Mouse (Mus musculus) liver, embryonic 16.5 days (tissue): ENCODE measurements around the gene Cox7a2l. TPM values are rescaled to one million over a fixed set of nuclear protein-coding genes. Genes with fewer than 3 reads are reported as not detected.

Experiments used
- ATAC-seq: fragments of 200-750 bp; cut with Nextera tagmentation; 2 replicates; pipeline ENCODE4 v1.8.0; 2017; ENCODE audit warnings: low read depth, mild to moderate bottlenecking, moderate number of reproducible peaks, moderate library complexity
- H3K27ac ChIP-seq: fragments of 300-500 bp; sonication (generic); 2 replicates; pipeline ENCODE4 v1.5.1; 2014; ENCODE audit warnings: mild to moderate bottlenecking, low read length
- H3K27me3 ChIP-seq: fragments of 300-500 bp; sonication (generic); 2 replicates; pipeline ENCODE4 v1.6.1; 2014; ENCODE audit warnings: low read depth, low read length, mixed read lengths; ENCODE audit not compliant: control insufficient read depth, insufficient read depth
- H3K36me3 ChIP-seq: fragments of 300-500 bp; sonication (generic); 2 replicates; pipeline ENCODE4 v1.6.1; 2014; ENCODE audit warnings: mild to moderate bottlenecking; ENCODE audit not compliant: control insufficient read depth, insufficient read depth
- H3K4me1 ChIP-seq: fragments of 300-500 bp; sonication (generic); 2 replicates; pipeline ENCODE4 v1.6.1; 2014; ENCODE audit warnings: low read depth, low read length, mixed read lengths; ENCODE audit not compliant: control insufficient read depth
- H3K4me2 ChIP-seq: fragments of 300-500 bp; sonication (generic); 2 replicates; pipeline ENCODE4 v1.6.1; 2014; ENCODE audit warnings: low read depth, low read length, mixed read lengths
- H3K4me3 ChIP-seq: fragments of 300-500 bp; sonication (generic); 2 replicates; pipeline ENCODE4 v1.5.1; 2014; ENCODE audit warnings: low read depth, mild to moderate bottlenecking, low read length
- H3K9ac ChIP-seq: fragments of 300-500 bp; sonication (generic); 2 replicates; pipeline ENCODE4 v1.6.1; 2014; ENCODE audit warnings: low read depth, low read length
- H3K9me3 ChIP-seq: fragments of 300-500 bp; sonication (generic); replicated peaks from 2 replicates; pipeline ENCODE4 v1.6.1; 2016; ENCODE audit warnings: low read length; ENCODE audit not compliant: control insufficient read depth
- WGBS: fragments of 180-500 bp; shearing (Covaris S2); extraction: QIAGEN DNeasy Blood & Tissue Kit; methylation state at CpG from one replicate; pipeline ENCODE4 v1.1.7; 2014; ENCODE audit not compliant: insufficient replicate concordance; 5-methylcytosine and 5-hydroxymethylcytosine counted together
- polyA plus RNA-seq: library from polyadenylated mRNA; unstranded; fragments of >200 nt; fragmentation: Nextera tagmentation; extraction: Ambion mirVana; gene quantifications from 2 replicates; pipeline ENCODE4 v1.2.1, GENCODE M21; 2015

Cox7a2l gene
- polyA plus RNA-seq, 1 experiment from 2014 or later, result 61.0 TPM

GRCm38 (mm10) chr17:83481551-83481950, 35.6 kb downstream of the Cox7a2l start:
- no peak overlapping the region for H3K4me3 ChIP-seq
- no peaks in the 10 kb centered on the region for H3K27me3 ChIP-seq
- H3K9ac ChIP-seq, result no peak overlapping the region
- 75% methylated on average over 7 of the region's 7 CpGs for WGBS
- no peak for ATAC-seq
- H3K4me2 ChIP-seq, result no peak overlapping the region
- no peak overlapping the region for H3K27ac ChIP-seq
- H3K36me3 ChIP-seq, result no peaks in the 10 kb centered on the region; the same call in 1 of the 2 replicates
- H3K4me1 ChIP-seq, result no peaks in the 10 kb centered on the region
- no peaks in the 10 kb centered on the region for H3K9me3 ChIP-seq

- H3K4me2 ChIP-seq, result no peak overlapping the region
- H3K27me3 ChIP-seq, result no peaks in the 10 kb centered on the region
- H3K27ac ChIP-seq, result no peak overlapping the region
- H3K9me3 ChIP-seq, result no peaks in the 10 kb centered on the region
- no peak overlapping the region for H3K4me3 ChIP-seq
- WGBS, result 84% methylated on average over 12 of the region's 12 CpGs
- no peaks in the 10 kb centered on the region for H3K4me1 ChIP-seq
- H3K36me3 ChIP-seq, result peaks cover 11% of the 10 kb centered on the region
- H3K9ac ChIP-seq, result no peak overlapping the region
- no peak for ATAC-seq
Measured at GRCm38 (mm10) chr17:83477089-83477488, 40.0 kb downstream of the Cox7a2l start.

GRCm38 (mm10) chr17:83469586-83469985, 47.5 kb downstream of the Cox7a2l start:
- Histone ChIP-seq H3K9ac (no peak overlapping the region), H3K27ac (no peak overlapping the region), H3K36me3 (peaks cover 11% of the 10 kb centered on the region), H3K9me3 (no peaks in the 10 kb centered on the region), H3K4me3 (no peak overlapping the region), H3K4me2 (no peak overlapping the region), H3K27me3 (no peaks in the 10 kb centered on the region), H3K4me1 (no peaks in the 10 kb centered on the region)
- WGBS, result 71% methylated on average over 2 of the region's 2 CpGs
- no peak for ATAC-seq

- Histone ChIP-seq H3K9me3 (no peaks in the 10 kb centered on the region), H3K9ac (no peak overlapping the region), H3K4me1 (no peaks in the 10 kb centered on the region), H3K27me3 (no peaks in the 10 kb centered on the region), H3K27ac (no peak overlapping the region), H3K4me3 (no peak overlapping the region), H3K4me2 (no peak overlapping the region), H3K36me3 (peaks cover 2% of the 10 kb centered on the region)
- 80% methylated on average over 6 of the region's 6 CpGs for WGBS
- ATAC-seq, result no peak
Measured at GRCm38 (mm10) chr17:83466697-83467251, 50.4 kb downstream of the Cox7a2l start.

GRCm38 (mm10) chr17:83465969-83466368, 51.2 kb downstream of the Cox7a2l start:
- no peaks in the 10 kb centered on the region for H3K27me3 ChIP-seq
- peaks cover 2% of the 10 kb centered on the region for H3K36me3 ChIP-seq
- H3K27ac ChIP-seq, result no peak overlapping the region
- ATAC-seq, result no peak
- WGBS, result 69% methylated on average over 5 of the region's 5 CpGs
- H3K4me3 ChIP-seq, result no peak overlapping the region
- no peak overlapping the region for H3K4me2 ChIP-seq
- H3K9me3 ChIP-seq, result no peaks in the 10 kb centered on the region
- no peak overlapping the region for H3K9ac ChIP-seq
- H3K4me1 ChIP-seq, result no peaks in the 10 kb centered on the region

GRCm38 (mm10) chr17:83457271-83457670, 59.9 kb downstream of the Cox7a2l start:
- Histone ChIP-seq H3K4me2 (no peak overlapping the region), H3K9ac (no peak overlapping the region), H3K4me1 (no peaks in the 10 kb centered on the region), H3K27me3 (no peaks in the 10 kb centered on the region), H3K36me3 (peaks cover 3% of the 10 kb centered on the region; the same call in 1 of the 2 replicates), H3K27ac (no peak overlapping the region), H3K9me3 (no peaks in the 10 kb centered on the region), H3K4me3 (no peak overlapping the region)
- WGBS, result 71% methylated on average over 1 of the region's 1 CpGs
- ATAC-seq, result no peak

GRCm38 (mm10) chr17:83453587-83453986, 63.5 kb downstream of the Cox7a2l start:
- no peak overlapping the region for H3K9ac ChIP-seq
- 63% methylated on average over 5 of the region's 5 CpGs for WGBS

GRCm38 (mm10) chr17:83452451-83452850, 64.7 kb downstream of the Cox7a2l start:
- no peak overlapping the region for H3K4me2 ChIP-seq
- no peak overlapping the region for H3K27ac ChIP-seq
- WGBS, result 83% methylated on average over 8 of the region's 8 CpGs
- peaks cover 3% of the 10 kb centered on the region; the same call in 1 of the 2 replicates for H3K36me3 ChIP-seq
- no peak for ATAC-seq
- no peaks in the 10 kb centered on the region for H3K9me3 ChIP-seq
- H3K4me1 ChIP-seq, result no peaks in the 10 kb centered on the region
- no peak overlapping the region for H3K9ac ChIP-seq
- H3K4me3 ChIP-seq, result no peak overlapping the region
- H3K27me3 ChIP-seq, result no peaks in the 10 kb centered on the region

More at GRCm38 (mm10) chr17:83453587-83453986, 63.5 kb downstream of the Cox7a2l start:
- H3K27ac ChIP-seq, result no peak overlapping the region
- no peak overlapping the region for H3K4me2 ChIP-seq
- ATAC-seq, result no peak
- H3K27me3 ChIP-seq, result no peaks in the 10 kb centered on the region
- no peak overlapping the region for H3K4me3 ChIP-seq
- no peaks in the 10 kb centered on the region for H3K4me1 ChIP-seq
- no peaks in the 10 kb centered on the region for H3K9me3 ChIP-seq
- peaks cover 3% of the 10 kb centered on the region; the same call in 1 of the 2 replicates for H3K36me3 ChIP-seq
